Mouse (Mus musculus) spleen, embryonic (tissue): Measurements from ENCODE around the gene Tmem41b.

ENCODE experiments used
- CTCF ChIA-PET: fragments of 350-600 bp; sonication (Branson Sonifier 250); formaldehyde crosslinking; loops from one replicate; lab custom pipeline; 2022; lab: Charles Lee

The Tmem41b gene

DNA sequence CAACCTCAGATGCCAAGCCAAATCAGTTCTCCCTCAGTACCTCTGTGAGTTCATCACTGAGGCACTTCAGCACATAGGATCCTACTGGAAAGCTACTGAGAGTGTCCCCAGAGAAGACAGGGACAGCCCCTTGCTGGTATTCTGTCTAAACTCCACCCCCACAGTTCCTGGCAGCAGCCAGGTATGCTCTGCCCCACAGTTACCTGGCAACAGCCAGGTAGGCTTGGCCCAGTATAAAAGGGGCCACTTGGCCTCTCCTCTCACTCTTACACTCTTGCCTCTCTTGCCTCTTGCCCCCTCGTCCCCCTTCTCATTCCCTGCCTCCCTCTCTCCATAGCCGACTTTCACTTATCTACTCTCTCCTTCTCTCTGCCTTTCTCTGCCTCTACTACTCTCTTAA, 61.8 kb downstream of the Tmem41b start:
- CTCF ChIA-PET, result interaction anchor here (0.6 kb wide), 1 partner anchor 815 kb away, joined by 4 read pairs; no protein-coding TSS in a partner anchor

DNA sequence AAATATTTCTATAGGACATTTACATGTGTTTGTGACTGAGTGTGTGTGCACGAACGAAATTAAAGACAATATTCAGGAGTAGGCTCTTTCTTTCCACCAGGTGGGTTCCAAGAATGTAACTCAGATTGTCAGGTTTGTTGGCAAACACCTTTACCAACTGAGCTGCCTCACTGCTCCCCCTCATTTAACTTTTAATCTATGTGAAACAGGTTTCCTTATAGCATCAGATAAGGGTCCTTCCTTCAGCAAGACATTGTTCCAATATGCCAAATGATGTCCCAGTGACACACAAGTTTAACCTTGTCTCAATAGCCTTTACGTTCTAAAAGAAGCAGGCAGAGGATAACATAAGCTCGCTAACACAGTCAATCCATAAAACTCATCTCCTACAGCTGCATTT, 63.8 kb downstream of the Tmem41b start:
- CTCF ChIA-PET, result no interaction called here
